Mouse (Mus musculus) forebrain, embryonic 11.5 days (tissue): ENCODE results near the gene Nrxn2. TPM values are rescaled to one million over a fixed set of nuclear protein-coding genes. Genes with fewer than 3 reads are reported as not detected.
A peak's percentile ranks its signal among the peaks of the same experiment; 100 is the strongest.

Experiments used
- ATAC-seq: fragments of 200-750 bp; cut with Nextera tagmentation; replicated peaks from 2 replicates; pipeline ENCODE4 v1.8.0; 2017; ENCODE audit warnings: moderate TSS enrichment; ENCODE audit not compliant: low FRiP score
- DNase-seq: peaks from one replicate; pipeline ENCODE4 v3.0.0-alpha.2; 2017; ENCODE audit warnings: low spot score
- H3K27ac ChIP-seq: fragments of 300-500 bp; sonication (generic); 2 replicates; pipeline ENCODE4 v1.5.1; 2014; ENCODE audit warnings: low read depth, low read length
- H3K27me3 ChIP-seq: fragments of 300-500 bp; sonication (generic); 2 replicates; pipeline ENCODE4 v1.6.1; 2014; ENCODE audit warnings: mild to moderate bottlenecking, low read length, mixed read lengths; ENCODE audit not compliant: control insufficient read depth, insufficient read depth
- H3K36me3 ChIP-seq: fragments of 300-500 bp; sonication (generic); 2 replicates; pipeline ENCODE4 v1.6.1; 2014; ENCODE audit warnings: mild to moderate bottlenecking, low read length, moderate library complexity, mixed read lengths; ENCODE audit not compliant: control insufficient read depth, insufficient read depth
- H3K4me1 ChIP-seq: fragments of 300-500 bp; sonication (generic); replicated peaks from 2 replicates; pipeline ENCODE4 v1.6.1; 2014; ENCODE audit warnings: low read length, mixed read lengths; ENCODE audit not compliant: control insufficient read depth, insufficient read depth
- H3K4me2 ChIP-seq: fragments of 300-500 bp; sonication (generic); 2 replicates; pipeline ENCODE4 v1.6.1; 2014; ENCODE audit warnings: low read depth, mild to moderate bottlenecking, low read length, moderate library complexity, mixed read lengths; ENCODE audit not compliant: severe bottlenecking
- H3K4me3 ChIP-seq: fragments of 300-500 bp; sonication (generic); 2 replicates; pipeline ENCODE4 v1.5.1; 2014; ENCODE audit warnings: low read depth, low read length
- H3K9ac ChIP-seq: fragments of 300-500 bp; sonication (generic); 2 replicates; pipeline ENCODE4 v1.6.1; 2014; ENCODE audit warnings: low read length
- H3K9me3 ChIP-seq: fragments of 300-500 bp; sonication (generic); 2 replicates; pipeline ENCODE4 v1.6.1; 2016; ENCODE audit warnings: low read length, mixed read lengths; ENCODE audit not compliant: control insufficient read depth
- WGBS: fragments of 180-500 bp; shearing (Covaris S2); extraction: QIAGEN DNeasy Blood & Tissue Kit; methylation state at CpG from one replicate; pipeline ENCODE4 v1.1.7; 2014; 5-methylcytosine and 5-hydroxymethylcytosine counted together
- polyA plus RNA-seq: library from polyadenylated mRNA; unstranded; fragments of >200 nt; fragmentation: Nextera tagmentation; extraction: Ambion mirVana; gene quantifications from 2 replicates; pipeline ENCODE4 v1.2.1, GENCODE M21; 2014

Nrxn2 gene
- polyA plus RNA-seq, 1 experiment from 2014 or later: 8.1 TPM

- ATAC-seq (no peak), DNase-seq (peak; percentile 47)
- Histone ChIP-seq H3K27ac (no peak overlapping the region), H3K4me3 (no peak overlapping the region), H3K9me3 (no peaks in the 10 kb centered on the region), H3K4me1 (peaks cover 4% of the 10 kb centered on the region), H3K9ac (no peak overlapping the region), H3K36me3 (no peaks in the 10 kb centered on the region), H3K27me3 (no peaks in the 10 kb centered on the region), H3K4me2 (no peak overlapping the region)
- WGBS: 84% methylated on average over 7 of the region's 7 CpGs
These were observed 32.7 kb upstream of the Nrxn2 start for GRCm38 (mm10) chr19:6385821-6386220.

GRCm38 (mm10) chr19:6386234-6386633 is 32.3 kb upstream of the Nrxn2 start:
- H3K4me1 ChIP-seq: peaks cover 4% of the 10 kb centered on the region
- DNase-seq (peak; percentile 50), ATAC-seq (no peak)
- no peaks in the 10 kb centered on the region for H3K36me3 ChIP-seq
- no peaks in the 10 kb centered on the region for H3K9me3 ChIP-seq
- WGBS: 73% methylated on average over 9 of the region's 9 CpGs
- no peak overlapping the region for H3K27ac ChIP-seq
- H3K4me2 ChIP-seq: no peak overlapping the region
- H3K9ac ChIP-seq: no peak overlapping the region
- no peaks in the 10 kb centered on the region for H3K27me3 ChIP-seq
- H3K4me3 ChIP-seq: no peak overlapping the region

- peaks cover 4% of the 10 kb centered on the region for H3K4me1 ChIP-seq
- no peak overlapping the region for H3K4me2 ChIP-seq
- ATAC-seq (no peak), DNase-seq (peak; percentile 47)
- no peaks in the 10 kb centered on the region for H3K9me3 ChIP-seq
- H3K36me3 ChIP-seq: no peaks in the 10 kb centered on the region
- H3K4me3 ChIP-seq: no peak overlapping the region
- H3K9ac ChIP-seq: no peak overlapping the region
- no peaks in the 10 kb centered on the region for H3K27me3 ChIP-seq
- 87% methylated on average over 13 of the region's 13 CpGs for WGBS
- H3K27ac ChIP-seq: no peak overlapping the region
These were observed 30.5 kb upstream of the Nrxn2 start for GRCm38 (mm10) chr19:6388006-6388405.

- no peak overlapping the region; the same call in 1 of the 2 replicates for H3K9ac ChIP-seq
- 3% methylated on average over 16 of the region's 16 CpGs for WGBS
- ATAC-seq (no peak), DNase-seq (peak; percentile 54)
- H3K36me3 ChIP-seq: no peaks in the 10 kb centered on the region
- H3K9me3 ChIP-seq: no peaks in the 10 kb centered on the region
- H3K4me1 ChIP-seq: peaks cover 4% of the 10 kb centered on the region
- peak overlapping the region; percentile 16; the same call in 1 of the 2 replicates for H3K4me3 ChIP-seq
- H3K4me2 ChIP-seq: peak overlapping the region; percentile 44
- H3K27me3 ChIP-seq: no peaks in the 10 kb centered on the region
- no peak overlapping the region for H3K27ac ChIP-seq
These were observed 28.7 kb upstream of the Nrxn2 start for GRCm38 (mm10) chr19:6389803-6390202.

- H3K27me3 ChIP-seq: no peaks in the 10 kb centered on the region
- H3K4me2 ChIP-seq: no peak overlapping the region
- no peak overlapping the region for H3K4me3 ChIP-seq
- no peak overlapping the region for H3K9ac ChIP-seq
- H3K36me3 ChIP-seq: no peaks in the 10 kb centered on the region
- H3K4me1 ChIP-seq: peaks cover 4% of the 10 kb centered on the region
- ATAC-seq (no peak), DNase-seq (peak; percentile 41)
- H3K27ac ChIP-seq: no peak overlapping the region
- WGBS: 61% methylated on average over 6 of the region's 6 CpGs
- H3K9me3 ChIP-seq: no peaks in the 10 kb centered on the region
These were observed 28.3 kb upstream of the Nrxn2 start for GRCm38 (mm10) chr19:6390251-6390650.

GRCm38 (mm10) chr19:6392743-6393393 is 25.7 kb upstream of the Nrxn2 start:
- DNase-seq (no peak), ATAC-seq (no peak)
- Histone ChIP-seq H3K27me3 (no peaks in the 10 kb centered on the region), H3K9me3 (no peaks in the 10 kb centered on the region), H3K27ac (no peak overlapping the region), H3K4me1 (peaks cover 4% of the 10 kb centered on the region), H3K4me2 (no peak overlapping the region), H3K36me3 (no peaks in the 10 kb centered on the region), H3K9ac (no peak overlapping the region), H3K4me3 (no peak overlapping the region)
- 93% methylated on average over 14 of the region's 14 CpGs for WGBS

- H3K4me2 ChIP-seq: no peak overlapping the region
- H3K27me3 ChIP-seq: no peaks in the 10 kb centered on the region
- H3K9me3 ChIP-seq: no peaks in the 10 kb centered on the region
- H3K9ac ChIP-seq: no peak overlapping the region
- peaks cover 4% of the 10 kb centered on the region for H3K4me1 ChIP-seq
- no peak for ATAC-seq
- no peak overlapping the region for H3K27ac ChIP-seq
- no peaks in the 10 kb centered on the region for H3K36me3 ChIP-seq
- no peak overlapping the region for H3K4me3 ChIP-seq
- 91% methylated on average over 16 of the region's 16 CpGs for WGBS
- DNase-seq: peak; percentile 49
These were observed 24.9 kb upstream of the Nrxn2 start for GRCm38 (mm10) chr19:6393637-6394036.

GRCm38 (mm10) chr19:6396237-6396636 is 22.3 kb upstream of the Nrxn2 start:
- DNase-seq: no peak
- WGBS: 90% methylated on average over 5 of the region's 5 CpGs
- Histone ChIP-seq H3K27me3 (peaks cover 14% of the 10 kb centered on the region), H3K4me3 (no peak overlapping the region), H3K4me2 (no peak overlapping the region), H3K9ac (no peak overlapping the region), H3K4me1 (peaks cover 10% of the 10 kb centered on the region), H3K9me3 (no peaks in the 10 kb centered on the region), H3K27ac (no peak overlapping the region), H3K36me3 (no peaks in the 10 kb centered on the region)
- ATAC-seq: no peak

- no peak overlapping the region for H3K27ac ChIP-seq
- no peaks in the 10 kb centered on the region for H3K9me3 ChIP-seq
- no peak overlapping the region for H3K4me2 ChIP-seq
- no peaks in the 10 kb centered on the region for H3K36me3 ChIP-seq
- H3K4me3 ChIP-seq: no peak overlapping the region
- ATAC-seq (no peak), DNase-seq (no peak)
- peaks cover 17% of the 10 kb centered on the region for H3K4me1 ChIP-seq
- H3K9ac ChIP-seq: no peak overlapping the region
- WGBS: 86% methylated on average over 22 of the region's 22 CpGs
- peaks cover 16% of the 10 kb centered on the region for H3K27me3 ChIP-seq
These were observed 20.8 kb upstream of the Nrxn2 start for GRCm38 (mm10) chr19:6397582-6398249.
